Mouse (Mus musculus) midbrain, embryonic 15.5 days (tissue): ENCODE results near the gene Tmc6. TPM values are rescaled to one million over a fixed set of nuclear protein-coding genes. Genes with fewer than 3 reads are reported as not detected.
"Not testable (repeated sequence)": the region's sequence is repeated elsewhere in the genome, so short reads cannot be mapped to it uniquely, and the experiment has no call there.

ENCODE experiments used
- ATAC-seq: fragments of 200-750 bp; cut with Nextera tagmentation; replicated peaks from 2 replicates; pipeline ENCODE4 v1.8.0; 2017; ENCODE audit warnings: moderate TSS enrichment
- H3K27ac ChIP-seq: fragments of 300-500 bp; sonication (generic); 2 replicates; pipeline ENCODE4 v1.5.1; 2015; ENCODE audit warnings: mild to moderate bottlenecking, inconsistent platforms
- H3K27me3 ChIP-seq: fragments of 300-500 bp; sonication (generic); replicated peaks from 2 replicates; pipeline ENCODE4 v1.6.1; 2015; ENCODE audit warnings: inconsistent platforms
- H3K36me3 ChIP-seq: fragments of 300-500 bp; sonication (generic); replicated peaks from 2 replicates; pipeline ENCODE4 v1.6.1; 2015; ENCODE audit warnings: inconsistent platforms
- H3K4me1 ChIP-seq: fragments of 300-500 bp; sonication (generic); 2 replicates; pipeline ENCODE4 v1.6.1; 2015; ENCODE audit warnings: inconsistent platforms
- H3K4me2 ChIP-seq: fragments of 300-500 bp; sonication (generic); 2 replicates; pipeline ENCODE4 v1.6.1; 2015; ENCODE audit warnings: inconsistent platforms, mild to moderate bottlenecking, moderate library complexity
- H3K4me3 ChIP-seq: fragments of 300-500 bp; sonication (generic); 2 replicates; pipeline ENCODE4 v1.5.1; 2015; ENCODE audit warnings: mild to moderate bottlenecking, inconsistent platforms
- H3K9ac ChIP-seq: fragments of 300-500 bp; sonication (generic); 2 replicates; pipeline ENCODE4 v1.6.1; 2015; ENCODE audit warnings: mild to moderate bottlenecking, inconsistent platforms
- H3K9me3 ChIP-seq: fragments of 300-500 bp; sonication (generic); 2 replicates; pipeline ENCODE4 v1.6.1; 2016; ENCODE audit warnings: inconsistent platforms
- WGBS: fragments of 180-500 bp; shearing (Covaris S2); methylation state at CpG from one replicate; pipeline ENCODE4 v1.1.7; 2015; ENCODE audit warnings: mixed read lengths; 5-methylcytosine and 5-hydroxymethylcytosine counted together
- polyA plus RNA-seq: library from polyadenylated mRNA; unstranded; fragments of >200 nt; fragmentation: Nextera tagmentation; extraction: Ambion mirVana; gene quantifications from 2 replicates; pipeline ENCODE4 v1.2.1, GENCODE M21; 2015

Tmc6 gene
- polyA plus RNA-seq, 1 experiment from 2014 or later = 5.7 TPM

- H3K9ac ChIP-seq, H3K4me3 ChIP-seq, H3K36me3 ChIP-seq, H3K4me1 ChIP-seq, ATAC-seq, H3K27ac ChIP-seq, H3K9me3 ChIP-seq, H3K4me2 ChIP-seq: not testable (repeated sequence)
- 87% methylated on average over 7 of the region's 7 CpGs for WGBS
- H3K27me3 ChIP-seq = peaks cover 28% of the 10 kb centered on the region
These were observed 6.5 kb upstream of the Tmc6 start for GRCm38 (mm10) chr11:117788481-117788880.

GRCm38 (mm10) chr11:117786294-117786693 is 4.3 kb upstream of the Tmc6 start:
- Histone ChIP-seq H3K27me3 (peaks cover 25% of the 10 kb centered on the region), H3K36me3 (no peaks in the 10 kb centered on the region), H3K4me1 (peaks cover 17% of the 10 kb centered on the region), H3K4me3 (no peak overlapping the region), H3K9ac (no peak overlapping the region), H3K4me2 (no peak overlapping the region), H3K27ac (no peak overlapping the region), H3K9me3 (no peaks in the 10 kb centered on the region)
- no peak for ATAC-seq
- WGBS = 7% methylated on average over 10 of the region's 10 CpGs

DNA sequence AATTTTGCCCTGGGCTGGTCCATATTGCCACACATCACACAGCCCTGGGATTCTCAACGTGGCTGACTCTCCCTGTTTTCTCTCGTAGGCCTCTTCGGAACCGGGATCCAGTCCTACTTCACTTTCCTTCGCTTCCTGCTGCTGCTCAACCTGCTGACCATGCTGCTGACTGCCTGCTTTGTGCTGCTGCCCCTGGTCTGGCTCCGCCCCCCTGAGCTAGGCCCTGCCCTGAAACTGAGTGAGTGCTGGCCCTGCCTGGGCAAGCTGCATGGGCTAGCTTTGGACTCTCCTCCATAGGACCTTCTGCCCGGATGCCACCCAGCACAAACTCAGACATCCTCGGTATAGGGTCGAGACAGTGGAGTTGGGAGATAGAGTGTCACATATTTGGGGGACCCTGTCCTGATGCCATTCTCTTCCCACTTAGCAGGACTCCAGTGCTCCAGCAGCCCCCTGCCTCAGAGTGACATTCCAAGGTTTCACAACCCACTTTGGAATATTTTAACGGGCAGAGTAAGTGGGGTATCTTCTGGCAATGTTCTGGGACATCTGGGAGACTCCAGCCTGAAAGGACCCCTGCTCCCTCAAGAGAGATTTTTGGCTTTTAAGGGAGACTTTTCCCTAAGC is 1.8 kb upstream of the Tmc6 start:
- no peaks in the 10 kb centered on the region for H3K36me3 ChIP-seq
- H3K4me2 ChIP-seq = peak overlapping the region; percentile 53
- no peaks in the 10 kb centered on the region for H3K9me3 ChIP-seq
- ATAC-seq = no peak
- H3K4me1 ChIP-seq = peaks cover 36% of the 10 kb centered on the region
- H3K4me3 ChIP-seq = no peak overlapping the region
- H3K27ac ChIP-seq = no peak overlapping the region
- peaks cover 36% of the 10 kb centered on the region for H3K27me3 ChIP-seq
- WGBS = 42% methylated on average over 10 of the region's 10 CpGs
- peak overlapping the region; percentile 13; the same call in 1 of the 2 replicates for H3K9ac ChIP-seq

DNA sequence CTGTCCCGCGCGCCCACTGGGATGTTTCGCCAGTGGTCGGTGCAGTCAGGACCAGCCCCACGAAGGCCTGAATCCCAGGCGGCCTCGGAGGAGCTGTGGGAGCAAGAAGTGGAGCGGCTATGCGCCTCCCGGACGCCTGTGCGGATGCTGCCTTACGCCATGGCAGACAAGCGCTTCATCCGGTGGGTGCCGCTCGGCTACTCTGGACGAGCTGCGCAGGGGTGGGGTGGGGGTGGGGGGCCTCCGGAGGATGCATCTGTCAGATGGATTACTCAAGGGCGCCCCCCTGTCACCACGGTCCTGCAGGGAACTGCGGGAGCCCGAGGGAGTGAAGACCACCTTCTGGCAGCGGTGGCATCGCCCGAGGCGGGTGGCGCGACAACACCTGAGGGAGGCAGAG is 1.1 kb upstream of the Tmc6 start:
- H3K27ac ChIP-seq = no peak overlapping the region
- peak overlapping the region; percentile 53 for H3K4me2 ChIP-seq
- H3K36me3 ChIP-seq = no peaks in the 10 kb centered on the region
- peak overlapping the region; percentile 13; the same call in 1 of the 2 replicates for H3K9ac ChIP-seq
- WGBS = 3% methylated on average over 30 of the region's 31 CpGs
- ATAC-seq = peak; percentile 26
- peaks cover 36% of the 10 kb centered on the region for H3K27me3 ChIP-seq
- H3K4me1 ChIP-seq = peaks cover 36% of the 10 kb centered on the region
- no peaks in the 10 kb centered on the region for H3K9me3 ChIP-seq
- H3K4me3 ChIP-seq = peak overlapping the region; percentile 29

DNA sequence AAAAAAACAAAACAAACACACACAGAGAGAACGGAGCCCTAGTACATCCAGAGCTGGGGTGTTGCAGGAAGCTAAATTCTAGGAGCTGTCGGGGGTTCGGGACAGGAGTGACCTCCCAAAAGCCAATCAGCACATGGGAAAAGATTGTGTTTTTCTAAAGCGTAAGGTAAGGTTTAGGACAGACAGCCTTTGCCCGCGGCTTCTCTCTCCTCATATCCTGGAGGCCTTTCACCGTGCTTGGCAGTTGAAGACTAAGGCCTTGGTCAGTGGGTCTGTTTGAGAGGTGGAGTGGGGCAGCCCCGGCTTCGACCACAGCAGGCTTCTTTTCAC is 672 bp upstream of the Tmc6 start:
- peak overlapping the region; percentile 13; the same call in 1 of the 2 replicates for H3K9ac ChIP-seq
- H3K9me3 ChIP-seq = no peaks in the 10 kb centered on the region
- no peak overlapping the region for H3K27ac ChIP-seq
- peak overlapping the region; percentile 53 for H3K4me2 ChIP-seq
- no peaks in the 10 kb centered on the region for H3K36me3 ChIP-seq
- H3K27me3 ChIP-seq = peaks cover 36% of the 10 kb centered on the region
- peaks cover 36% of the 10 kb centered on the region for H3K4me1 ChIP-seq
- 43% methylated on average over 9 of the region's 9 CpGs for WGBS
- ATAC-seq = no peak
- peak overlapping the region; percentile 29; the same call in 1 of the 2 replicates for H3K4me3 ChIP-seq

- peaks cover 36% of the 10 kb centered on the region for H3K27me3 ChIP-seq
- H3K4me3 ChIP-seq = no peak overlapping the region
- H3K36me3 ChIP-seq = no peaks in the 10 kb centered on the region
- H3K9ac ChIP-seq = no peak overlapping the region
- peak overlapping the region; percentile 36; the same call in 1 of the 2 replicates for H3K4me2 ChIP-seq
- no peaks in the 10 kb centered on the region for H3K9me3 ChIP-seq
- WGBS = 24% methylated on average over 18 of the region's 18 CpGs
- ATAC-seq = no peak
- H3K27ac ChIP-seq = no peak overlapping the region
- H3K4me1 ChIP-seq = peaks cover 36% of the 10 kb centered on the region
These were observed 688 bp downstream of the Tmc6 start for GRCm38 (mm10) chr11:117781199-117781821.

DNA sequence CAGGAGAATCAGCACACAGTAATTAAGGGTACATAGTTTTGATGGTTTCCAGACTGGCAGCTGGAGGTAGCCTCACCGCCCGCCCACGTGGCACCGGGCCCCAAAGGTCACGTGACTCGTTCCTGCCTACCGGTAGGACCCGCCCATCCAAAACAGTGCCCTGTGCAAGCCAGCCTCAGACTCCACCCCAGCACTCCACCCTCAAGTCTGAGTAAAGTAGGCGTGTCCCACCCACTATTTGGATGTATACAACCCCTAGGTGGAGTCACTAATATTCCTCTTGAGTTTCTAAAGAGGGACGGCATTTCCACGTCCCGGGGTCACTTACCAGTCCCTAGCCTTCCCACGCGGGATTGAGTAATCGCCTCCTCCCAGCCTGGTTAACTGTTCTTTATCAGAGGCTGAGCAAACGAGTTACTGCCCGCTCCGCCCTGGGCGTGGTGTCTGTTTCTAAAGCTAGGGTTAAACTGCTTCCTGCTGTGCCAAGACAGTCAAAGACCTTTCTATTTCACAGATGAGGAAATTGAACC is 1.4 kb downstream of the Tmc6 start:
- H3K4me3 ChIP-seq = peak overlapping the region; percentile 16
- H3K27ac ChIP-seq = no peak overlapping the region
- no peak overlapping the region for H3K9ac ChIP-seq
- 6% methylated on average over 19 of the region's 19 CpGs for WGBS
- peaks cover 36% of the 10 kb centered on the region for H3K27me3 ChIP-seq
- no peak for ATAC-seq
- no peaks in the 10 kb centered on the region for H3K36me3 ChIP-seq
- H3K4me2 ChIP-seq = peak overlapping the region; percentile 36
- H3K4me1 ChIP-seq = peaks cover 36% of the 10 kb centered on the region
- no peaks in the 10 kb centered on the region for H3K9me3 ChIP-seq

- peak overlapping the region; percentile 36 for H3K4me2 ChIP-seq
- peaks cover 36% of the 10 kb centered on the region for H3K4me1 ChIP-seq
- H3K4me3 ChIP-seq = peak overlapping the region; percentile 16
- H3K27ac ChIP-seq = peak overlapping the region; percentile 48
- H3K27me3 ChIP-seq = peaks cover 36% of the 10 kb centered on the region
- no peaks in the 10 kb centered on the region for H3K36me3 ChIP-seq
- H3K9ac ChIP-seq = no peak overlapping the region
- H3K9me3 ChIP-seq = no peaks in the 10 kb centered on the region
- ATAC-seq = no peak
- WGBS = 1% methylated on average over 17 of the region's 17 CpGs
These were observed 1.8 kb downstream of the Tmc6 start for GRCm38 (mm10) chr11:117780199-117780515.

- 0 out of 2 replicates have a peak, but pooled peaks have one; percentile 21 for ATAC-seq
- 5% methylated on average over 38 of the region's 38 CpGs for WGBS
- H3K27me3 ChIP-seq = peaks cover 33% of the 10 kb centered on the region
These were observed 2.4 kb downstream of the Tmc6 start for GRCm38 (mm10) chr11:117779434-117780198.

GRCm38 (mm10) chr11:117778851-117779433 is 3.1 kb downstream of the Tmc6 start:
- H3K4me1 ChIP-seq = peaks cover 36% of the 10 kb centered on the region
- WGBS = 77% methylated on average over 12 of the region's 12 CpGs

More at GRCm38 (mm10) chr11:117779434-117780198, 2.4 kb downstream of the Tmc6 start:
- H3K9me3 ChIP-seq = no peaks in the 10 kb centered on the region
- H3K4me3 ChIP-seq = peak overlapping the region; percentile 16
- H3K9ac ChIP-seq = peak overlapping the region; percentile 15; the same call in 1 of the 2 replicates
- H3K4me1 ChIP-seq = peaks cover 36% of the 10 kb centered on the region
- H3K36me3 ChIP-seq = no peaks in the 10 kb centered on the region
- H3K27ac ChIP-seq = peak overlapping the region; percentile 48
- peak overlapping the region; percentile 36 for H3K4me2 ChIP-seq

DNA sequence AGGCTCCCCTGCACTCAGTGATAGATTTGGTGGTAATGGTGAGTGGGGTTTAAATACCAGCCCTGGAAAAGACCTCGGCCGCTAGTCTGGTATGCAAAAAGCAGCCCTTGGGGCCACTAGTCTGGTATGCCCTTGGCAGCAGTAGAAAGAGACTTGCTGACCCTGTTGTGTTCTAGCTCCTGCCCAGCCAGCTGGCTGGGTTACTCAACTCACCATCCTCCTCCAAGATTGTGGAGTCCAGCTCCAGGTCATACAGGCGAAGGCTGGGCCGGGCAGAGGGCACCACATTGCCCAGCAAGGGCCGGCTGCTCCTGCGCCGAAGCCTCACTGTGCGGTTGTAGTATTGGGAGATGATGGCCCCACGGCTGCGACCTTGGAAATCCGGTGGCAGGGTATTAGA is 4.0 kb downstream of the Tmc6 start:
- WGBS = 97% methylated on average over 11 of the region's 11 CpGs
- Histone ChIP-seq H3K27ac (no peak overlapping the region), H3K36me3 (no peaks in the 10 kb centered on the region), H3K4me1 (peaks cover 28% of the 10 kb centered on the region), H3K9me3 (no peaks in the 10 kb centered on the region), H3K9ac (no peak overlapping the region), H3K4me2 (no peak overlapping the region), H3K27me3 (peaks cover 28% of the 10 kb centered on the region), H3K4me3 (no peak overlapping the region)
- ATAC-seq = no peak

More at GRCm38 (mm10) chr11:117778851-117779433, 3.1 kb downstream of the Tmc6 start:
- H3K36me3 ChIP-seq = no peaks in the 10 kb centered on the region
- peak overlapping the region; percentile 17; the same call in 1 of the 2 replicates for H3K27ac ChIP-seq
- no peak for ATAC-seq
- H3K27me3 ChIP-seq = peaks cover 28% of the 10 kb centered on the region
- peak overlapping the region; percentile 36; the same call in 1 of the 2 replicates for H3K4me2 ChIP-seq
- H3K9ac ChIP-seq = no peak overlapping the region
- H3K4me3 ChIP-seq = no peak overlapping the region
- H3K9me3 ChIP-seq = no peaks in the 10 kb centered on the region

DNA sequence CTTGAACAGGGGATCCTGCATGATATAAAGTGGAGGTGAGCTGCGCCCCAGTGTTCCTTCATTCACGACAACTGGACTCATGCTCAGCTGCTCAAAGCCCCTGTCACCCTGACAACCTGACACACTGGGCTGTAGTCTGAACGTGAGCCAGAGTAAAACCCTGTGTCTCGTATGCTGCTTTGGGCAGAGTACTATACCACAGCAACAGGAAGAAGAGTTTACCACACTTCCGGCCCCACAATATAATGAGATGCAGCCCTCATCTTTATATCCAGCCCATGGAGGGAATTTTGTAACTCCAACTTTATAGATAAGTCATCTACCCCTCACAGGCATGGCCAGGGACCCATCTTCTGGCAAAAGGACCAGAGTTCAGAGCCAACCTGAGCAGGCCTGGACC is 4.9 kb downstream of the Tmc6 start:
- WGBS = 80% methylated on average over 5 of the region's 5 CpGs
- no peaks in the 10 kb centered on the region for H3K36me3 ChIP-seq
- H3K4me1 ChIP-seq = peaks cover 24% of the 10 kb centered on the region; the same call in 1 of the 2 replicates
- H3K4me3 ChIP-seq = no peak overlapping the region
- H3K9ac ChIP-seq = no peak overlapping the region
- no peak overlapping the region for H3K4me2 ChIP-seq
- no peak overlapping the region for H3K27ac ChIP-seq
- no peak for ATAC-seq
- no peaks in the 10 kb centered on the region for H3K9me3 ChIP-seq
- H3K27me3 ChIP-seq = peaks cover 27% of the 10 kb centered on the region
